Mouse (Mus musculus) forebrain, postnatal 0 days (tissue): ENCODE measurements around the gene Ero1lb. TPM values are rescaled to one million over a fixed set of nuclear protein-coding genes. Genes with fewer than 3 reads are reported as not detected.

Source experiments
- ATAC-seq: fragments of 200-750 bp; cut with Nextera tagmentation; 2 replicates; pipeline ENCODE4 v1.8.0; 2017; ENCODE audit warnings: mild to moderate bottlenecking, moderate library complexity
- DNase-seq: peaks from one replicate; pipeline ENCODE4 v3.0.0-alpha.2; 2015
- H3K27ac ChIP-seq: fragments of 300-500 bp; sonication (generic); 2 replicates; pipeline ENCODE4 v1.5.1; 2014; ENCODE audit warnings: low read depth, mild to moderate bottlenecking, antibody characterized with exemption, low read length, moderate library complexity, mixed read lengths
- H3K27me3 ChIP-seq: fragments of 300-500 bp; sonication (generic); 2 replicates; pipeline ENCODE4 v1.6.1; 2014; ENCODE audit warnings: mild to moderate bottlenecking, low read length, mixed read lengths; ENCODE audit not compliant: insufficient read depth
- H3K36me3 ChIP-seq: fragments of 300-500 bp; sonication (generic); 2 replicates; pipeline ENCODE4 v1.6.1; 2014; ENCODE audit warnings: mild to moderate bottlenecking, moderate library complexity; ENCODE audit not compliant: insufficient read depth
- H3K4me1 ChIP-seq: fragments of 300-500 bp; sonication (generic); 2 replicates; pipeline ENCODE4 v1.6.1; 2014; ENCODE audit warnings: antibody characterized with exemption; ENCODE audit not compliant: insufficient read depth
- H3K4me2 ChIP-seq: fragments of 300-500 bp; sonication (generic); 2 replicates; pipeline ENCODE4 v1.6.1; 2014; ENCODE audit warnings: low read depth, mild to moderate bottlenecking, moderate library complexity
- H3K4me3 ChIP-seq: fragments of 300-500 bp; sonication (generic); 2 replicates; pipeline ENCODE4 v1.5.1; 2014; ENCODE audit warnings: low read depth, low read length, mixed read lengths
- H3K9ac ChIP-seq: fragments of 300-500 bp; sonication (generic); 2 replicates; pipeline ENCODE4 v1.6.1; 2014; ENCODE audit warnings: mild to moderate bottlenecking
- H3K9me3 ChIP-seq: fragments of 300-500 bp; sonication (generic); 2 replicates; pipeline ENCODE4 v1.6.1; 2016; ENCODE audit warnings: low read length
- CTCF ChIP-seq: sonication (generic); IDR thresholded peaks from 2 replicates; pipeline ENCODE4 v1.5.1; 2016; ENCODE audit warnings: antibody characterized with exemption, control low read depth, low read depth
- WGBS: fragments of 180-500 bp; shearing (Covaris S2); extraction: QIAGEN DNeasy Blood & Tissue Kit; methylation state at CpG from one replicate; pipeline ENCODE4 v1.1.7; 2014; 5-methylcytosine and 5-hydroxymethylcytosine counted together
- polyA plus RNA-seq: library from polyadenylated mRNA; unstranded; fragments of >200 nt; fragmentation: Nextera tagmentation; extraction: Ambion mirVana; gene quantifications from 2 replicates; pipeline ENCODE4 v1.2.1, GENCODE M21; 2015
- total RNA-seq: library from RNA; depleted of rRNA; stranded (reverse); fragments of >200 nt; gene quantifications from 2 replicates; pipeline ENCODE4 v1.2.3, GENCODE M21; 2014

Ero1lb gene
- total and polyA plus RNA-seq, 2 experiments from 2014 or later = 7.2 to 9.2 TPM

- DNase-seq (peak; percentile 60), ATAC-seq (peak; percentile 77)
- peak overlapping the region; percentile 35 for H3K4me2 ChIP-seq
- no peaks in the 10 kb centered on the region for H3K36me3 ChIP-seq
- no peaks in the 10 kb centered on the region for H3K9me3 ChIP-seq
- H3K27ac ChIP-seq = peak overlapping the region; percentile 57
- no peaks in the 10 kb centered on the region for H3K27me3 ChIP-seq
- whole genome bisulfite sequencing = 5% methylated on average over 11 of the region's 11 CpGs
- H3K4me3 ChIP-seq = peak overlapping the region; percentile 16
- H3K4me1 ChIP-seq = 0 out of 2 replicates have a peak, but pooled peaks cover 7% of the 10 kb centered on the region
- TF ChIP-seq CTCF = no peak
- H3K9ac ChIP-seq = peak overlapping the region; percentile 22; the same call in 1 of the 2 replicates
These were observed 26.0 kb upstream of the Ero1lb start for GRCm38 (mm10) chr13:12539716-12540115.

- Histone ChIP-seq H3K4me3 (peak overlapping the region; percentile 16), H3K36me3 (no peaks in the 10 kb centered on the region), H3K9ac (peak overlapping the region; percentile 22; the same call in 1 of the 2 replicates), H3K27me3 (no peaks in the 10 kb centered on the region), H3K4me1 (0 out of 2 replicates have a peak, but pooled peaks cover 7% of the 10 kb centered on the region), H3K9me3 (no peaks in the 10 kb centered on the region), H3K4me2 (peak overlapping the region; percentile 35), H3K27ac (peak overlapping the region; percentile 57)
- WGBS = 48% methylated on average over 13 of the region's 13 CpGs
- DNase-seq = no peak
- ATAC-seq = peak; percentile 21; the same call in 1 of the 2 replicates
- no peak for TF ChIP-seq CTCF
These were observed 25.6 kb upstream of the Ero1lb start for GRCm38 (mm10) chr13:12540119-12540518.

GRCm38 (mm10) chr13:12542006-12542981 lies 23.4 kb upstream of the Ero1lb start:
- no peaks in the 10 kb centered on the region for H3K9me3 ChIP-seq
- WGBS = 10% methylated on average over 23 of the region's 23 CpGs
- H3K4me3 ChIP-seq = no peak overlapping the region
- peak overlapping the region; percentile 35 for H3K4me2 ChIP-seq
- no peaks in the 10 kb centered on the region for H3K27me3 ChIP-seq
- DNase-seq (peak; percentile 48), ATAC-seq (peak; percentile 56)
- no peak overlapping the region for H3K9ac ChIP-seq
- H3K36me3 ChIP-seq = no peaks in the 10 kb centered on the region
- 0 out of 2 replicates have a peak, but pooled peaks cover 7% of the 10 kb centered on the region for H3K4me1 ChIP-seq
- no peak overlapping the region for H3K27ac ChIP-seq
- peak; percentile 22; the same call in 1 of the 2 replicates for TF ChIP-seq CTCF

DNA sequence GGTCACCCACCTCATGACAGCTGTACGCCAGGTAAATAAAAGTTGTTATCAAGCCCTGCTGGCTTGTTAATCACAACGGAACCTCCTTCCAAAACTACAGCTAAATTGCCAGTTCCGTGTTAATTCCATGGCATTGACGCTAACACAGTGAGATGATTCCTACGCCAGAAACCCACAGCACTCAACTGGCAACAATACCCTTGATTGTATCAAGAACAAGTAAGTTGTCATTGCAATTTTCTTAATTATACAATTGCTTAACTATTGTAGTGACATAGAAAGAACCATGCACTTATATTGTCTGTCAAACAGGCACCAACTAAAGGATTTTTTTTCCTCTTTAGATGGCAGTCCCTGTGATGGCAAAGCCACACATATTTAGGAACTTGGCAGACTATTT lies 22.4 kb upstream of the Ero1lb start:
- 41% methylated on average over 5 of the region's 5 CpGs for whole genome bisulfite sequencing
- no peak for TF ChIP-seq CTCF
- Histone ChIP-seq H3K4me1 (0 out of 2 replicates have a peak, but pooled peaks cover 7% of the 10 kb centered on the region), H3K27ac (no peak overlapping the region), H3K36me3 (no peaks in the 10 kb centered on the region), H3K9ac (no peak overlapping the region), H3K4me2 (no peak overlapping the region), H3K27me3 (no peaks in the 10 kb centered on the region), H3K9me3 (no peaks in the 10 kb centered on the region), H3K4me3 (no peak overlapping the region)
- DNase-seq = peak; percentile 48
- peak; percentile 75 for ATAC-seq

DNA sequence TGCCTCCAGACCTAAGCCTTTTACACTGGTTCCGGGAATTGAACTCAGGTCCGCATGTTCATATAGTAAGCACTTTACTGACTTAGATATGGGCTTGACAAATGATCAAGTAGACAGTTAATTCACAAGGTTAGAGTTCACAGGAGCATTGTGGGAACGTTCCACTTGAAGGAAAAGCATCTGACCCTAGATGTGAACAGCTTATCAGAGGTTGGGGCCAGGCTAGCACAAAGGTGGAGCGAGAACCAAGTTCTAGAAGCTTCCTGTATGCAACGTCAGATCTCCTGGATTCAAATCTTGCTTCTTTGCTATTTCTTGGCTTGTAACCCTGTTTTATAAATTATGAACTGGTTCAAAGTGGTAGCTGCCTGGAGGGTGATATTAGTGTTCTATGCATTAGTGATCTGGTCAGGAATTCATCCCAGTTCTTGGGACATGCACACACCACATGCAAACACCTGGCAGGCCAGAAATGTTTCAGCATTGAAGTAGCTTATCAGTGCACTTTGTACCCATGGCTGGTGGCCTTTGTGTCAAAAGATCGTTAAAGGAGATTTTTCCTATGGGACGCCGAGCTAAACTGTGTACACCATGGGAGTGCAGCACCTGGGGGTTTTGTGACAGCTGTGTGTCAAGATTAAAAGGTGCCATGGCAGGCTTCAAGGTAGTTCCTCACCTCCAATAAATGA lies 21.6 kb upstream of the Ero1lb start:
- Histone ChIP-seq H3K9me3 (no peaks in the 10 kb centered on the region), H3K4me3 (no peak overlapping the region), H3K36me3 (no peaks in the 10 kb centered on the region), H3K4me1 (0 out of 2 replicates have a peak, but pooled peaks cover 7% of the 10 kb centered on the region), H3K27ac (no peak overlapping the region), H3K9ac (no peak overlapping the region), H3K4me2 (no peak overlapping the region), H3K27me3 (no peaks in the 10 kb centered on the region)
- ATAC-seq (no peak), DNase-seq (no peak)
- TF ChIP-seq CTCF = no peak
- WGBS = 84% methylated on average over 8 of the region's 8 CpGs

GRCm38 (mm10) chr13:12554211-12554610 lies 11.5 kb upstream of the Ero1lb start:
- WGBS = 65% methylated on average over 4 of the region's 4 CpGs
- ATAC-seq (no peak), DNase-seq (no peak)
- H3K27me3 ChIP-seq = no peaks in the 10 kb centered on the region
- no peaks in the 10 kb centered on the region for H3K9me3 ChIP-seq
- H3K4me3 ChIP-seq = no peak overlapping the region
- TF ChIP-seq CTCF = no peak
- no peaks in the 10 kb centered on the region for H3K4me1 ChIP-seq
- H3K4me2 ChIP-seq = no peak overlapping the region
- no peak overlapping the region for H3K27ac ChIP-seq
- no peak overlapping the region for H3K9ac ChIP-seq
- no peaks in the 10 kb centered on the region for H3K36me3 ChIP-seq

- ATAC-seq = no peak
- no peak overlapping the region for H3K4me2 ChIP-seq
- no peaks in the 10 kb centered on the region for H3K36me3 ChIP-seq
- H3K4me3 ChIP-seq = no peak overlapping the region
- no peaks in the 10 kb centered on the region for H3K9me3 ChIP-seq
- no peak for DNase-seq
- no peak for TF ChIP-seq CTCF
- H3K27me3 ChIP-seq = no peaks in the 10 kb centered on the region
- no peak overlapping the region for H3K27ac ChIP-seq
- no peaks in the 10 kb centered on the region for H3K4me1 ChIP-seq
- no peak overlapping the region for H3K9ac ChIP-seq
- WGBS = 43% methylated on average over 3 of the region's 3 CpGs
These were observed 6.6 kb upstream of the Ero1lb start for GRCm38 (mm10) chr13:12559044-12559443.
